Mouse (Mus musculus) hindbrain, embryonic 15.5 days (tissue): ENCODE results near the gene Skida1. TPM values are rescaled to one million over a fixed set of nuclear protein-coding genes. Genes with fewer than 3 reads are reported as not detected.

Source experiments
- ATAC-seq: fragments of 200-750 bp; cut with Nextera tagmentation; 2 replicates; pipeline ENCODE4 v1.8.0; 2017; ENCODE audit warnings: low read depth, moderate number of reproducible peaks, moderate TSS enrichment; ENCODE audit not compliant: low FRiP score
- H3K27ac ChIP-seq: fragments of 300-500 bp; sonication (generic); replicated peaks from 2 replicates; pipeline ENCODE4 v1.5.1; 2015; ENCODE audit warnings: mild to moderate bottlenecking, inconsistent platforms
- H3K27me3 ChIP-seq: fragments of 300-500 bp; sonication (generic); 2 replicates; pipeline ENCODE4 v1.6.1; 2015; ENCODE audit warnings: control low read depth, inconsistent platforms
- H3K36me3 ChIP-seq: fragments of 300-500 bp; sonication (generic); 2 replicates; pipeline ENCODE4 v1.6.1; 2015; ENCODE audit warnings: control low read depth, inconsistent platforms
- H3K4me1 ChIP-seq: fragments of 300-500 bp; sonication (generic); replicated peaks from 2 replicates; pipeline ENCODE4 v1.6.1; 2015; ENCODE audit warnings: control low read depth, inconsistent platforms
- H3K4me2 ChIP-seq: fragments of 300-500 bp; sonication (generic); 2 replicates; pipeline ENCODE4 v1.6.1; 2015; ENCODE audit warnings: moderate library complexity, mild to moderate bottlenecking, inconsistent platforms
- H3K4me3 ChIP-seq: fragments of 300-500 bp; sonication (generic); 2 replicates; pipeline ENCODE4 v1.5.1; 2015; ENCODE audit warnings: mild to moderate bottlenecking, inconsistent platforms
- H3K9ac ChIP-seq: fragments of 300-500 bp; sonication (generic); 2 replicates; pipeline ENCODE4 v1.6.1; 2015; ENCODE audit warnings: inconsistent platforms
- H3K9me3 ChIP-seq: fragments of 300-500 bp; sonication (generic); 2 replicates; pipeline ENCODE4 v1.6.1; 2016; ENCODE audit warnings: control low read depth, inconsistent platforms
- WGBS: fragments of 180-500 bp; shearing (Covaris S2); methylation state at CpG from one replicate; pipeline ENCODE4 v1.1.7; 2015; 5-methylcytosine and 5-hydroxymethylcytosine counted together
- polyA plus RNA-seq: library from polyadenylated mRNA; unstranded; fragments of >200 nt; fragmentation: Nextera tagmentation; extraction: Ambion mirVana; gene quantifications from 2 replicates; pipeline ENCODE4 v1.2.1, GENCODE M21; 2015

The Skida1 gene
- polyA plus RNA-seq, 1 experiment from 2014 or later: 6.5 TPM

GRCm38 (mm10) chr2:18045143-18045780 lies 3.6 kb downstream of the Skida1 start:
- no peaks in the 10 kb centered on the region for H3K36me3 ChIP-seq
- WGBS: 4% methylated on average over 7 of the region's 7 CpGs
- ATAC-seq: no peak
- H3K9me3 ChIP-seq: no peaks in the 10 kb centered on the region
- H3K4me1 ChIP-seq: peaks cover 58% of the 10 kb centered on the region
- peak overlapping the region; percentile 99 for H3K9ac ChIP-seq
- H3K4me2 ChIP-seq: peak overlapping the region; percentile 90
- no peaks in the 10 kb centered on the region for H3K27me3 ChIP-seq
- H3K27ac ChIP-seq: peak overlapping the region; percentile 100; the same call in 1 of the 2 replicates
- peak overlapping the region; percentile 90 for H3K4me3 ChIP-seq

GRCm38 (mm10) chr2:18041199-18041885 lies 7.5 kb downstream of the Skida1 start:
- peak overlapping the region; percentile 12 for H3K4me3 ChIP-seq
- H3K4me1 ChIP-seq: peaks cover 62% of the 10 kb centered on the region
- peak overlapping the region; percentile 90 for H3K4me2 ChIP-seq
- ATAC-seq: peak; percentile 77
- peak overlapping the region; percentile 78 for H3K27ac ChIP-seq
- WGBS: 6% methylated on average over 14 of the region's 14 CpGs
- H3K9me3 ChIP-seq: no peaks in the 10 kb centered on the region
- H3K27me3 ChIP-seq: no peaks in the 10 kb centered on the region
- H3K9ac ChIP-seq: peak overlapping the region; percentile 34
- no peaks in the 10 kb centered on the region for H3K36me3 ChIP-seq

- Histone ChIP-seq H3K27ac (peak overlapping the region; percentile 78), H3K4me2 (peak overlapping the region; percentile 90), H3K9me3 (no peaks in the 10 kb centered on the region), H3K9ac (peak overlapping the region; percentile 34; the same call in 1 of the 2 replicates), H3K4me1 (peaks cover 62% of the 10 kb centered on the region), H3K27me3 (no peaks in the 10 kb centered on the region), H3K4me3 (peak overlapping the region; percentile 12), H3K36me3 (no peaks in the 10 kb centered on the region)
- ATAC-seq: peak; percentile 29; the same call in 1 of the 2 replicates
- 11% methylated on average over 27 of the region's 27 CpGs for WGBS
Measured at GRCm38 (mm10) chr2:18040347-18041160, 8.3 kb downstream of the Skida1 start.

- H3K4me1 ChIP-seq: peaks cover 55% of the 10 kb centered on the region
- H3K4me3 ChIP-seq: peak overlapping the region; percentile 27
Measured at GRCm38 (mm10) chr2:18039566-18040290, 9.1 kb downstream of the Skida1 start.

GRCm38 (mm10) chr2:18038895-18039371 lies 9.9 kb downstream of the Skida1 start:
- H3K36me3 ChIP-seq: no peaks in the 10 kb centered on the region
- H3K27me3 ChIP-seq: no peaks in the 10 kb centered on the region
- ATAC-seq: no peak
- no peak overlapping the region for H3K27ac ChIP-seq
- no peak overlapping the region for H3K4me3 ChIP-seq
- peaks cover 48% of the 10 kb centered on the region for H3K4me1 ChIP-seq
- WGBS: 35% methylated on average over 10 of the region's 10 CpGs
- no peaks in the 10 kb centered on the region for H3K9me3 ChIP-seq
- peak overlapping the region; percentile 90 for H3K4me2 ChIP-seq
- peak overlapping the region; percentile 47; the same call in 1 of the 2 replicates for H3K9ac ChIP-seq

More at GRCm38 (mm10) chr2:18039566-18040290, 9.1 kb downstream of the Skida1 start:
- H3K27ac ChIP-seq: peak overlapping the region; percentile 78
- H3K9me3 ChIP-seq: no peaks in the 10 kb centered on the region
- 4% methylated on average over 46 of the region's 46 CpGs for WGBS
- peak overlapping the region; percentile 90 for H3K4me2 ChIP-seq
- no peaks in the 10 kb centered on the region for H3K36me3 ChIP-seq
- H3K27me3 ChIP-seq: no peaks in the 10 kb centered on the region
- ATAC-seq: peak; percentile 63
- H3K9ac ChIP-seq: peak overlapping the region; percentile 47

GRCm38 (mm10) chr2:18038141-18038752 lies 10.6 kb downstream of the Skida1 start:
- Histone ChIP-seq H3K4me3 (no peak overlapping the region), H3K27ac (no peak overlapping the region), H3K27me3 (no peaks in the 10 kb centered on the region), H3K4me1 (peaks cover 51% of the 10 kb centered on the region), H3K4me2 (no peak overlapping the region), H3K36me3 (no peaks in the 10 kb centered on the region), H3K9ac (no peak overlapping the region), H3K9me3 (no peaks in the 10 kb centered on the region)
- no peak for ATAC-seq
- WGBS: 47% methylated on average over 3 of the region's 3 CpGs

GRCm38 (mm10) chr2:18037491-18037890 lies 11.4 kb downstream of the Skida1 start, which contains the start of gene A930004D18Rik:
Gene A930004D18Rik (minus strand): TSS chr2:18037737.
- no peak within 1 kb of the TSS for H3K27ac ChIP-seq
- no peak within 1 kb of the TSS for H3K4me3 ChIP-seq
- no peaks in the 10 kb centered on the region for H3K27me3 ChIP-seq
- H3K4me2 ChIP-seq: no peak within 1 kb of the TSS
- WGBS: 69% methylated on average over 2 of the region's 2 CpGs
- peaks cover 50% of the 10 kb centered on the region for H3K4me1 ChIP-seq
- ATAC-seq: no peak
- no peak within 1 kb of the TSS for H3K9ac ChIP-seq
- no peaks in the 10 kb centered on the region for H3K36me3 ChIP-seq
- H3K9me3 ChIP-seq: no peaks in the 10 kb centered on the region

GRCm38 (mm10) chr2:18034371-18035250 lies 14.2 kb downstream of the Skida1 start:
- no peak overlapping the region for H3K27ac ChIP-seq
- H3K4me1 ChIP-seq: peaks cover 40% of the 10 kb centered on the region
- H3K36me3 ChIP-seq: no peaks in the 10 kb centered on the region
- no peak for ATAC-seq
- H3K9me3 ChIP-seq: no peaks in the 10 kb centered on the region
- H3K9ac ChIP-seq: no peak overlapping the region
- no peak overlapping the region for H3K4me3 ChIP-seq
- H3K27me3 ChIP-seq: no peaks in the 10 kb centered on the region
- no peak overlapping the region for H3K4me2 ChIP-seq
- 49% methylated on average over 10 of the region's 10 CpGs for WGBS

- Histone ChIP-seq H3K27ac (no peak overlapping the region), H3K9me3 (no peaks in the 10 kb centered on the region), H3K9ac (no peak overlapping the region), H3K27me3 (no peaks in the 10 kb centered on the region), H3K4me3 (no peak overlapping the region), H3K36me3 (no peaks in the 10 kb centered on the region), H3K4me2 (no peak overlapping the region), H3K4me1 (peaks cover 37% of the 10 kb centered on the region)
- no peak for ATAC-seq
- WGBS: 45% methylated on average over 10 of the region's 10 CpGs
Measured at GRCm38 (mm10) chr2:18033166-18034108, 15.4 kb downstream of the Skida1 start.

- H3K9ac ChIP-seq: no peak overlapping the region
- H3K36me3 ChIP-seq: no peaks in the 10 kb centered on the region
- no peaks in the 10 kb centered on the region for H3K27me3 ChIP-seq
- 56% methylated on average over 5 of the region's 5 CpGs for WGBS
- no peak for ATAC-seq
- no peak overlapping the region for H3K4me2 ChIP-seq
- peaks cover 37% of the 10 kb centered on the region for H3K4me1 ChIP-seq
- no peaks in the 10 kb centered on the region for H3K9me3 ChIP-seq
- H3K27ac ChIP-seq: no peak overlapping the region
- H3K4me3 ChIP-seq: no peak overlapping the region
Measured at GRCm38 (mm10) chr2:18032538-18032895, 16.3 kb downstream of the Skida1 start.
